Mouse (Mus musculus) testis, adult 2 months (tissue): ENCODE measurements around the gene Plaur.

Experiments used
- CTCF ChIP-seq: fragments of 200-500 bp; IDR thresholded peaks from 2 replicates; pipeline ENCODE4 v1.5.1; 2012; ENCODE audit warnings: low read depth, mild to moderate bottlenecking, inconsistent platforms, low read length, moderate library complexity; ENCODE audit not compliant: control insufficient read depth, insufficient read depth, insufficient replicate concordance
- POLR2A ChIP-seq: fragments of 200-500 bp; IDR thresholded peaks from 2 replicates; pipeline ENCODE4 v1.6.1; 2012; ENCODE audit warnings: low read depth, mild to moderate bottlenecking, inconsistent platforms, low read length, moderate library complexity; ENCODE audit not compliant: control insufficient read depth

DNA sequence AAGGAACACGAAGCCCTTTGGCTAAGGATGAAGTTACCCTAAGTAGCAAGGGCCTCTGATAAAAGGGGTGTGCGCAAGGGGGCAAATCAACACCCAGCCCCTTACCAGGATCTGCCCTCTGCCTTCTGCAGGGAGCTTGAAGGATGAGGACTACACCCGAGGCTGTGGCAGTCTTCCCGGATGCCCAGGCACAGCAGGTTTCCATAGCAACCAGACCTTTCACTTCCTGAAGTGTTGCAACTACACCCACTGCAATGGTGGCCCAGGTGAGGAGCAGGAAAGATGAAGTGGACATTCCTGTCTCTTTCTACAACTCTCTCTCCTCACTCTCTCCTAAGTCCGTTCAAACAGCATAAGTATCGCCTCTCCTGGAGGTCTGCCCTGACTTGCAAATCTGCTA lies 10.2 kb downstream of the Plaur start:
- TF ChIP-seq POLR2A (no peak), CTCF (no peak)
